Mouse (Mus musculus) liver, embryonic 11.5 days (tissue): ENCODE measurements around the gene Smok3a. TPM values are rescaled to one million over a fixed set of nuclear protein-coding genes. Genes with fewer than 3 reads are reported as not detected.
"Not testable (repeated sequence)": the region's sequence is repeated elsewhere in the genome, so short reads cannot be mapped to it uniquely, and the experiment has no call there.

Experiments
- ATAC-seq: fragments of 200-750 bp; cut with Nextera tagmentation; replicated peaks from 2 replicates; pipeline ENCODE4 v1.8.0; 2017; ENCODE audit warnings: moderate number of reproducible peaks, mild to moderate bottlenecking, moderate TSS enrichment, moderate library complexity; ENCODE audit not compliant: low FRiP score
- DNase-seq: peaks from one replicate; pipeline ENCODE4 v3.0.0-alpha.2; 2017; ENCODE audit warnings: low spot score
- H3K27ac ChIP-seq: fragments of 300-500 bp; sonication (generic); 2 replicates; pipeline ENCODE4 v1.5.1; 2014; ENCODE audit warnings: mild to moderate bottlenecking, low read depth, low read length, control low read depth
- H3K27me3 ChIP-seq: fragments of 300-500 bp; sonication (generic); replicated peaks from 2 replicates; pipeline ENCODE4 v1.6.1; 2014; ENCODE audit warnings: low read length, mixed read lengths; ENCODE audit not compliant: control insufficient read depth, insufficient read depth
- H3K36me3 ChIP-seq: fragments of 300-500 bp; sonication (generic); 2 replicates; pipeline ENCODE4 v1.6.1; 2014; ENCODE audit warnings: mild to moderate bottlenecking, low read length, moderate library complexity, mixed read lengths; ENCODE audit not compliant: control insufficient read depth, insufficient read depth
- H3K4me1 ChIP-seq: fragments of 300-500 bp; sonication (generic); replicated peaks from 2 replicates; pipeline ENCODE4 v1.6.1; 2014; ENCODE audit warnings: low read length, mixed read lengths; ENCODE audit not compliant: control insufficient read depth, insufficient read depth
- H3K4me2 ChIP-seq: fragments of 300-500 bp; sonication (generic); 2 replicates; pipeline ENCODE4 v1.6.1; 2014; ENCODE audit warnings: mild to moderate bottlenecking, control low read depth, moderate library complexity
- H3K4me3 ChIP-seq: fragments of 300-500 bp; sonication (generic); 2 replicates; pipeline ENCODE4 v1.5.1; 2014; ENCODE audit warnings: low read depth, low read length, control low read depth
- H3K9ac ChIP-seq: fragments of 300-500 bp; sonication (generic); 2 replicates; pipeline ENCODE4 v1.6.1; 2014; ENCODE audit warnings: low read depth, low read length, control low read depth
- H3K9me3 ChIP-seq: fragments of 300-500 bp; sonication (generic); 2 replicates; pipeline ENCODE4 v1.6.1; 2016; ENCODE audit warnings: low read length, inconsistent platforms, mixed read lengths; ENCODE audit not compliant: control insufficient read depth
- WGBS: fragments of 180-500 bp; shearing (Covaris S2); extraction: QIAGEN DNeasy Blood & Tissue Kit; methylation state at CpG from one replicate; pipeline ENCODE4 v1.1.7; 2014; 5-methylcytosine and 5-hydroxymethylcytosine counted together
- polyA plus RNA-seq: library from polyadenylated mRNA; unstranded; fragments of >200 nt; fragmentation: Nextera tagmentation; extraction: Ambion mirVana; gene quantifications from 2 replicates; pipeline ENCODE4 v1.2.1, GENCODE M21; 2014

The Smok3a gene
- polyA plus RNA-seq, 1 experiment from 2014 or later = not detected

DNA sequence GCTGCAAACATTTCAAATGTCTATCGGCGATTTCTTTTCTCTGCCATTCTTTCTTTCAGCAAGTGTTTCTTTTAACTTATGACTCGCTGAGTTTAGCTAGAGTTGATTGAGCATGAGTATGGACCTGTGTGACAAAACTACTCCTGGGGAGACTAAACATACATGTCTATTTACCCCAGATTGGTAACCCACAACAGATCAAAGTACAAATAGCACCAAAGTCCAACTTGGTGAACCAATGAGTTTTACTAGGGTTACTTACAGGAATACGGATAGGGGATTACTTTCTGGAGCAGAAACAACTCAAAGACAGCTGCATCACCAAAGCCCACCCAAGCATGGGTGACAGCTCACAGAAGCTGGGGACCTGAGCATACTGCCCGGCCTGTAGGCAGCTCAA lies 11.6 kb upstream of the Smok3a start:
- Histone ChIP-seq H3K27ac (no peak overlapping the region), H3K9ac (no peak overlapping the region), H3K4me2 (no peak overlapping the region), H3K4me3 (no peak overlapping the region), H3K9me3 (no peaks in the 10 kb centered on the region; the same call in 1 of the 2 replicates), H3K36me3 (no peaks in the 10 kb centered on the region), H3K4me1 (no peaks in the 10 kb centered on the region), H3K27me3 (no peaks in the 10 kb centered on the region)
- ATAC-seq (no peak), DNase-seq (no peak)
- WGBS = 84% methylated on average over 5 of the region's 5 CpGs

DNA sequence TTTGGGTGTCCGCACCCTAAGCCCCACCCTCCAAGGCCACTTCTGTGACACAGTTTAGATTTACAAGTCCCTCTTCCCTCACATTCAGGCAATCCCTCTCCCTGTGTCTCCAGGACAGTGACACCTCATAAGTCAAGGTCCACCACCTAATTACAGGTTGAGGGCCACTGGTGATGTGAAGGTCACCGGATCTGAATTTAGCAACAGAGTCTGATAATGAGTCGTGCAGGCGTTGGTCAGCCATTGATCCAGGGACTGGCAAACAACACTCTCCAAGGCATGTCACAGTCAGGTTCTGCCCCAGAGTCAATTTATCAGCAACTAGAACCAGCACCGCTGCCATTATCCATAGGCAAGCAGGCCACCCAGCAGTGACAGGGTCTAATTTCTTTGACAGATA lies 8.7 kb upstream of the Smok3a start:
- Histone ChIP-seq H3K36me3 (no peaks in the 10 kb centered on the region), H3K27ac (no peak overlapping the region), H3K9ac (no peak overlapping the region), H3K27me3 (no peaks in the 10 kb centered on the region), H3K4me2 (no peak overlapping the region), H3K4me3 (no peak overlapping the region), H3K4me1 (no peaks in the 10 kb centered on the region), H3K9me3 (no peaks in the 10 kb centered on the region)
- DNase-seq = no peak
- no peak for ATAC-seq
- 74% methylated on average over 5 of the region's 5 CpGs for WGBS

DNA sequence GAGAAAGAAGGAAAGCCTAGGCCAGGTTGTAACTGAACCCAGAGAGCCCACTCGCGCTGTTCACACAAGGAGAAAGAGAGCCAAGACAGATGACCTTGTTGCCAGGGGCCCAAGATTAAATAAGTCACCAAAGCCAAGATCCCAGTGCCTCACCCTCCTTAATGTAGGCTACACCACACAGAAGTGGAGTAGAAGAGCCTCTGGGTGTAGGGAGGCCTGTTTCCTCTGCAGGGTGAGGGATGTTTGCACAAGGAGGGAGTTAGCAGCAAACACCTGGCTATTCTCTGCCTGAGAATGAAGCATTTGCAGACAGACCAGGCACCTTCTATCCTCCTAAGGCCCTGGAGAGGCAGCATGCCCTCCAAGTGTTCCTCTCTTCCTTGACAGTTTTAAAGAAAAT lies 4.5 kb upstream of the Smok3a start:
- DNase-seq (no peak), ATAC-seq (no peak)
- 87% methylated on average over 2 of the region's 2 CpGs for WGBS
- H3K4me1 ChIP-seq = no peaks in the 10 kb centered on the region
- H3K4me2 ChIP-seq = no peak overlapping the region
- no peaks in the 10 kb centered on the region for H3K36me3 ChIP-seq
- H3K27ac ChIP-seq = no peak overlapping the region
- H3K9me3 ChIP-seq = no peaks in the 10 kb centered on the region
- H3K4me3 ChIP-seq = no peak overlapping the region
- no peaks in the 10 kb centered on the region for H3K27me3 ChIP-seq
- no peak overlapping the region for H3K9ac ChIP-seq

DNA sequence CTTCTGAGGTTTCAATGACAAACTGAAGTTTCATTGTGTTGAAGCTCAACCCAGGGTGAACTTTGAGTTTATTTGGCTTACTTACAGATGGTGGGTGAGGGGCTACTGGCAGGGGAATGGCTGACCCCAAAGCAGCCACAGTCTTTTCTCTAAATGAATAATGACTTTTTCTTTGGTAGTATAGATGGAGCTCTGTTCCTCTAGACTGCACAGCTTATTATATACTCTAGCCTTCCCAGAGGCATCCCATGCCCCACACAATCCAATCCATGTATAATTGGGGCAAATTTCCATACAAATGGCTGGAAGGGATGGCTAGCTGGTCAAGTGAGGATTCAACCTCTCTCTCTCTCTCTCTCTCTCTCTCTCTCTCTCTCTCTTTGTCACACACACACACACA lies 4.1 kb upstream of the Smok3a start:
- Histone ChIP-seq H3K36me3 (no peaks in the 10 kb centered on the region), H3K27me3 (no peaks in the 10 kb centered on the region), H3K9ac (no peak overlapping the region), H3K4me3 (no peak overlapping the region), H3K27ac (no peak overlapping the region), H3K4me1 (no peaks in the 10 kb centered on the region), H3K9me3 (no peaks in the 10 kb centered on the region), H3K4me2 (no peak overlapping the region)
- DNase-seq (no peak), ATAC-seq (no peak)

DNA sequence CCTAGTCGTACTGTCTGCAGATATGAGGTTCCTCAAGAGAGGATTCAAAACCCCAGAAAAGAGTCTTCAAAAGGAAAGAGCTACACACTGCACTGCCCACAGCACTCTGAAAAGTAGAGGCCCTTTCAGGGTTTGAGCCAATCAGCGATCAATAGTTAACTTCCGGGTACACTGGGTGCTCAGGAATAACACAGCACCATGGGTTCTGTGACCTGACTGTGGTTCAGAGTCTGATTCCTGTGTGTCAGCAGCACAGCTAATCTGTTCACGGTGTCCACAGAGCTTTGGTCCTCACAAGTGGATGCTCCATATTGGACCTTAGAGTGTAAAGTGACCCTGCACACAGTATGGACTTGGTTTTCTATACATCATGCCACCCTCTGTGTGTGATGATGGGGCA lies 1.5 kb upstream of the Smok3a start:
- H3K4me3 ChIP-seq, H3K4me1 ChIP-seq, H3K9ac ChIP-seq, H3K27me3 ChIP-seq, DNase-seq, H3K27ac ChIP-seq, H3K36me3 ChIP-seq, H3K4me2 ChIP-seq, ATAC-seq, H3K9me3 ChIP-seq: not testable (repeated sequence)
- WGBS = 84% methylated on average over 3 of the region's 4 CpGs

DNA sequence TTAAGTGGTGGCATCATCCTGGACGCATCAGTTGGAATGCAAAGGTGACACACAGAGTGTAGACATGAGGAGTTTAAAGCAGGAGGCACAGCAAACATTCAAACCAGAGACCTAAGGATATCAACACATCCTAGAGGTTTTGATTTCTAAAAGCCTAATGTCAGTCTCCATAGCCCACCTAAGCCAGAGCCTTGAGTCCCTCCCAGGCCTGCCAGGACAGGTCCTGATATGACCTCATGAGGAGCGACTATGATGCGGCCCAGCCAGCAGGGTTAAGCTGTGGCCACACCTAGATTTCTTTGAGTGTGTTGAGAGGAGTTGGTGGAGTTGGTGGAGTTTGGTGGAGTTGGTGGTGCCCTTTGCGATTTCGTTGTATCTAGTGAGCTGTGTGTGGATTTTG lies 31.8 kb downstream of the Smok3a start, which contains the start of gene Smok3c:
Gene Smok3c, plus strand, starts transcription at position 301 of the 400 bp plus-strand sequence.
- not testable (repeated sequence) for H3K9me3 ChIP-seq, H3K27ac ChIP-seq, H3K4me2 ChIP-seq, H3K36me3 ChIP-seq, H3K9ac ChIP-seq, H3K4me3 ChIP-seq, H3K27me3 ChIP-seq, H3K4me1 ChIP-seq, ATAC-seq, DNase-seq
- no CpG with 5 or more reads among the region's 5 CpGs for WGBS

DNA sequence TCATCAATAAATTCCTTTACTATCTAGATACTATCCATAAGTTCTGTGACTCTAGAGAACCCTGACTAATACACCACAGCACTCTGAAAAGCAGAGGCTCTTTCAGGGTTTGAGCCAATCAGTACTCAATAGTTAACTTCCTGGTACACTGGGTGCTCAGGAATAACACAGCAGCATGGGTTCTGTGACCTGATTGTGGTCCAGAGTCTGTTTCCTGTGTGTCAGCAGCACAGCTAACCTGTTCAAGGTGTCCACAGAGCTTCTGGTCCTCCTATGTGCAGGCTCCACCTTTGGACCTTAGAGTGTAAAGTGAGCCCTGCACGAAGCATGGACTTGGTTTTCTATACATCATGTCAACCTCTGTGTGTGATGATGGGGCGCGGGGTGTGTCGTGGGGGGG lies 52.7 kb downstream of the Smok3a start:
- Histone ChIP-seq H3K4me1 (no peaks in the 10 kb centered on the region), H3K36me3 (no peaks in the 10 kb centered on the region), H3K4me2 (no peak overlapping the region), H3K4me3 (no peak overlapping the region), H3K27ac (no peak overlapping the region), H3K9ac (no peak overlapping the region), H3K27me3 (no peaks in the 10 kb centered on the region), H3K9me3 (no peaks in the 10 kb centered on the region)
- no peak for ATAC-seq
- WGBS = 84% methylated on average over 4 of the region's 4 CpGs
- no peak for DNase-seq

DNA sequence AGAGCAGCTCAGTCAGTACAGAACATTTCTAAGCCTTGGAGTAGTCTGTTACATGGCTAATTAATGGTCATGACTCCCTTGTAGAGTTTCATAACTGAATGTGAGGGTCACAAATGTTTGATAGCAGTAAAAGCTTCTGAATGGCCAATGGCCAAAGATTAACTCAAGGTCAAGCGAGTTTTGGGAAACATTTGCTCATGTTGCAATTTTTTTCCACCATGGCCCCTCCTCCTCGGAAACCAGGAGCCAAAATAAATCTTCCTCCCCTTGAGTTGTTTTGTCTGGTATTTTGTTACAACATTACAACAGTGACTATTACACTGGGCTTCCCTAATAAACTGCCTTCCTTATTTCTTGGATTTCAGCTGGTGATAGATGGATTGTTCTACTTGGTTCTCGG lies 54.6 kb downstream of the Smok3a start:
- Histone ChIP-seq H3K4me2 (no peak overlapping the region), H3K4me3 (no peak overlapping the region), H3K9ac (no peak overlapping the region), H3K27ac (no peak overlapping the region), H3K27me3 (no peaks in the 10 kb centered on the region), H3K9me3 (no peaks in the 10 kb centered on the region), H3K36me3 (no peaks in the 10 kb centered on the region), H3K4me1 (no peaks in the 10 kb centered on the region)
- DNase-seq = no peak
- 69% methylated on average over 3 of the region's 3 CpGs for WGBS
- no peak for ATAC-seq

DNA sequence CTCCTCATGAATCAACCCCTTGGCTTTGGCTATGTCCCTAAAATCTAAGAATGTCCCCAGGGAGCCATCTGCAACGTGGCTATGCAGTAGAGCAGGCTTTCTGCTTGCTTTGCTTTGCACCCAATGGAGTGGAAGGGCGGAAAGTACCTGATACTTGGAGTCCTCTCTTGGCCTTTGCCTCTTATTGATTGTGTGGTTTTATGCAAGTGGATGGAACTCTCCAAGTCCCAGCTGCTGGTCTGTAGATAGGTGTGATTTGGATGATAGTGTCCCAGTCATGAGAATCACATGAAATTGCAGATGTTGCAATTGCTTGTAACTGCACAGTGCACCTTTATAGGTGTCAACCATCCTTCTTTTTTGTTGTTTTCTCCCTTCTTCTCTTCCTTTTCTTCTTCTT lies 55.1 kb downstream of the Smok3a start:
- ATAC-seq (no peak), DNase-seq (no peak)

More for the DNA sequence above, 55.1 kb downstream of the Smok3a start:
- Histone ChIP-seq H3K9ac (no peak overlapping the region), H3K27ac (no peak overlapping the region), H3K4me2 (no peak overlapping the region), H3K4me3 (no peak overlapping the region), H3K27me3 (no peaks in the 10 kb centered on the region), H3K4me1 (no peaks in the 10 kb centered on the region), H3K9me3 (no peaks in the 10 kb centered on the region), H3K36me3 (no peaks in the 10 kb centered on the region)
- 49% methylated on average over 2 of the region's 2 CpGs for WGBS
